Mouse (Mus musculus) left cerebral cortex, postnatal 4 days (tissue): ENCODE results near the gene St5. TPM values are rescaled to one million over a fixed set of nuclear protein-coding genes. Genes with fewer than 3 reads are reported as not detected.
A peak's percentile ranks its signal among the peaks of the same experiment; 100 is the strongest.

Source experiments
- DNase-seq: peaks from one replicate; pipeline ENCODE4 v3.0.0-alpha.2; 2022
- intact Hi-C: fragments of 180-260 bp; cut with DNase I; formaldehyde crosslinking; loops from one replicate; pipeline ENCODE4 v1.15.1; 2025
- total RNA-seq, 2 experiments: library from RNA; stranded (reverse); gene quantifications; 2 replicates each; pipeline ENCODE4 v1.2.3; 2021

Gene St5
- total RNA-seq, 2 experiments from 2014 or later, result 20.7 to 21.5 TPM

DNA sequence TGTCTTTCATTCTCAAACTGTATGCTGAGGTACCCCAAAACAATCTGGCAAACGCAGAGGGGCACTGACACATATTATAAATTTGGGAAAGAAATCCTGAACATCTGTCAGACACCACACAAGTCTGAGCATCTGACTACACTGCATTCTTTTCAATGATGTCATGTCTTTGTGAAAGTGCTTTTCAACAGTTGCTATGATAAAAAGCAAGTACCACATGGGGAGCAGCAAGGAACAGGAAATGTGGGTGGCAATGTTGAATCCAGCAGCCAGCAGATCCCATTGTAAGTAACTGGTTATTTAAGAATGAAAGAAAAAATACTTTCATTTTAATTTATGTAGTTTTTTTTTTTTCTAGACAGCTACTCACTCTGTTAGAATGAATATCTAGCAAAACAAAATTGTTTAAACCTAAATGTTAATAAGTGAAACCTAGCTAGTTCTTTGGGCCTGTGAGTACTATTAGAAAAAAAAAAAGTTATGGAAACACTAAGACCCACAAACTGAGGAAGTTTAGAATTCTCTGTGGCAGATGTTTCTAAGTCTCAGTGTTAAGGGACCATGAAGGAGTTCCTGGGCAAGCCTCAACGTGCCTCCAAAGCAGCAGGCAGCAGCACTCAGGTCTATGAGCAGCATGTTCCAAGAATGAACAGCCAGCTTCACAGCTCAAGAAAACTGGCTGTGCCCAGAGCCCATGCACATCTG lies 124.4 kb downstream of the St5 start:
- DNase-seq, result no peak
- intact Hi-C loops, result no loop called here

DNA sequence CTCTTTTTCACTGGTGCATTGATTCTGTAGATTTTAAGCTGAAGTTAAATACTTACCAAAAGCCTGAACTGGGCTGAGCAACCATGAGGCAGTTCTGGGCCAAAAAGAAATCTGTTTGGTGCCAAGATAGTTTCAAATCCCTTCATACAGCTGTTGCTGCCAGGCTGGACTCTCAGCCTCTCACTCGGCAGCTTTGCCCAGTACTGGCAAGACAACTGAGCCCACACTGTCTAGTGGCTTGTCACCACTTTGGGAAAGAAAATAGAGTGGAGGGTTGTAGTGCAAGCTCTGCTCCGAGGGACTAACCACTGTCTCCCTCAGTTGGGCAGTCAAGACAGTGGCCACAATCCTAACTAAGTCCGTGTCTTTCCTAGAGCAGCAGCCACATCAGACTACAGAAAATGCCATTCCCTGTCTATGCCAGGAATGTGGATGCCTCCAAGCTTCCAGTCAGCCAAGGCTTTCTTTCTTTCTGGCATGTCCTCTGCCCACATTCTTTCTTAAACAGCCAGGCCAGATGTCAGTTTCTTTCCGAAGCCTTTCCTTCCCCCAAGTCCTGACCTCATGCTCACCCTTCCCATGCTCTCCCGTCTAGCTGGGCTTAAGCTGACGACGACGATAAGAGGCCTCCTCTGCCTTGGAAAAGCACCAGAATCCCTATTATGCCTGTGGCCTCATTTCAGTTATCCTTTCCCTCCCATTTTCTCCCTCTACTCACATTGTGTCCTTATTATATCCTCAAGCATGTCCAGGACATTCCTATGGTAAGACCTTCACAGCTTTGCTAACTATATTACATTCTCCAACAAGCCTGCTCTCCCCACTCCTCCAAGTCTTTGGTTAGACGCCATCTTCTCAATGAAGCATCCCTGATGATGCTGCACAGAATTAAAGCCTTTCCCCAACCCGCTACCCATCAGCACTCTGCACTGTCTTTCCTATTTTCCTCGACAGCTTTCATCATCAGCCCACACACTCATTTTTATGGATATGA lies 126.8 kb downstream of the St5 start:
- intact Hi-C loops, result no loop called here
- peak; percentile 56 for DNase-seq

DNA sequence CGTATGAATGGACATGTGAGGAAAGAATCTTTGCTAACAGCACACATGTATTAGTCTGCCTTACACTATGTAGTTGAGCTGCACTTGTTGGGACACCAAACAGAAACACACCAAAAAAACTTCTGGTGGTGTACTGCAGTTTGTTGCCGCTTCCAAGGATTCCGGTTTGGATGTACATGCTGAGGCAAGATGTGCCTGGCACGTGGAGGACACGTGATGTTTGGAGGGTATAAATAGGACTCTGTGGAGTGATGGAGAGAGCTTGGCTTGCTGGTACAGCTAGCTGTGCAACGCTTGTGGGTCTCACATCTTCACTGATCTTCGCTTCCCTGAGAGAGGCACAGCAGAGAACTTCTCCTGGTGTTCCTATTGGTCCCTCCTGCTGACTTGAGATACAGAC lies 129.2 kb downstream of the St5 start:
- DNase-seq, result no peak
- intact Hi-C loops, result no loop called here

DNA sequence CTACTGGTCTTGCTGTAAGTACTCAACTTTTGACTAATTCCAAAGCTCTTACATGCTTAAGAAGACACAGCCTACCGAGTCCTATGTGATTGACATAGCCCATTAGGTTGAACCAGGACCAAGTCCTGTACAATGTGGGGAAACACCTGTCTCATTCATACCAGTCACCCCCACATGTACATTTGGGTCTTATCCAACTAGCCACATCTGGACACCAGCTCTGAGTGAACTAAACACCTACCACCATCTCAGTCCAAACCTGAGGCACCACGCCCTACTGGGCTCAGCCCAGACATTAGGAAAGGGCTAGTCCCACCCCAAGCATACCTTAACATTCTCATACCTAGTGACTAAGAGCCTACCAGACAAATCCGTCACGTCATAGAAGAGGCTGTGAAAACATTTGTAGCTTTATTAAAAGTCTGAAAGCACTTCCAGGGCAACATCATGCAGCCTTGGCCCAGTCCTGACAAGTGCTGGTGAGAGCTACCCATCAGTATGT lies 135.0 kb downstream of the St5 start:
- no peak for DNase-seq
- intact Hi-C loops, result no loop called here

- DNase-seq, result no peak
- intact Hi-C loops, result no loop called here
Measured at GRCm38 (mm10) chr7:109566841-109567768, 136.3 kb downstream of the St5 start.

GRCm38 (mm10) chr7:109566327-109566726 lies 137.1 kb downstream of the St5 start:
- intact Hi-C loops, result no loop called here
- no peak for DNase-seq

GRCm38 (mm10) chr7:109563775-109564362 lies 139.5 kb downstream of the St5 start:
- intact Hi-C loops, result no loop called here
- no peak for DNase-seq

DNA sequence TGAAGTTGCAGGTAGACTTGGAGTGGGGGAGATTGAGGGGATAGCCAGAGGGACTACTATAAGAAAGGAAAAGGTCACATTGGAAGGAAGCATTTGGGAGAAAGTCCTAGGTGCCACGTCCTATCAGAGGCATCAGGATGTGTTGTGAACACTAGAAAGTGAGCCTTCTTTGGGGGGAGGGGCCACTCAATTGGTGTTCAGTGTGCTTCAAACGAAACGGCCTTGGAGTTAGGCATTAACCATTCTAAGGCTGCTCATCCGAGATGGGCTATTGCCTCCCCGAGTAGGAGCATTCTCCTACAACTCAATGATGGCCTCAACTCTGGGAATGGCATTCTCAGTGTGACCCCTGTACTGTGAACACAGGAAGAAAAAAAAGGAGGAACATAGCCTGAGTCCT lies 140.7 kb downstream of the St5 start:
- no peak for DNase-seq
- intact Hi-C loops, result no loop called here

DNA sequence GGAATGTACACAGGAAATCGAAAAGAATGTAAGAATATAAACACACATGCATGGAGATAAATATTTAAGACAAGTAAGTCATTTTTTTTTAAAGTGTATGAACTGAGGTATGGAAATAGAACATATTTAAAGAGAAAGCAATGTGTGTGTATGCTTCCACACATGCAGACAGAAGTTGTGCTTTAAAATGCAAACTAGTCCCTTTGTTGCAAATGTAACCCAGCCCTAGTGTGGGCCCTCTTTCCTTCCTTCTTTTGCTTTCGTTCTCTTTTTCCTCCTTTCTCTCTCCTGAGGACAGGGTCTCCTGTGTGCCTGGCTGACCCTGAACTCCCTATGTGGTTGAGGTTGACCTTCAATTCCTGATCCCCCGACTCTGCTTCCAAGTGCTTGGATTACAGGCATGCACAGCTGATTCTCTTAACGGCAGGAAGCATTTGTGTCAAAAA lies 141.2 kb downstream of the St5 start:
- intact Hi-C loops, result no loop called here
- DNase-seq, result no peak

GRCm38 (mm10) chr7:109561466-109562153 lies 141.8 kb downstream of the St5 start:
- intact Hi-C loops, result no loop called here
- no peak for DNase-seq

GRCm38 (mm10) chr7:109559536-109559935 lies 143.9 kb downstream of the St5 start:
- DNase-seq, result peak; percentile 36
- intact Hi-C loops, result no loop called here

DNA sequence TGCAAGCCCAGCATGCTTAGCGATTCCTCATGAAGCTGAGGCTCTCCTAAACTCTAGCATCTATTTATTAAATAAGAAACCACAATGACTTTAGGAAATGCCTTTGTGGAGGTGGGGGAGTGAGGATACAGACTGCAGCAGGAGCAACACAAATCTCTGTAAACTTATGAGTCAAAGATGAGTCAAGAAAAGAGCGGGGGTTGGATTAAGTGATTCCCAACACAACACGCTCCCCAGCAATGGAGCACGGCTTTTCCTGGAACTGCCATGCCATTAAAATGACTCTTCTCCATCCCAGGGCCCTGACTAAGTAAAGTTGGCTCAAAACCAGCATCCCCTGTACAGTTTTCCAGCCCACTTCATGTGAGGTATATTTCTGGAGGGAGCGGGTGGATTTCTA lies 156.7 kb downstream of the St5 start:
- intact Hi-C loops, result no loop called here
- no peak for DNase-seq

- DNase-seq, result no peak
- intact Hi-C loops, result no loop called here
Measured at GRCm38 (mm10) chr7:109546186-109546585, 157.2 kb downstream of the St5 start.

DNA sequence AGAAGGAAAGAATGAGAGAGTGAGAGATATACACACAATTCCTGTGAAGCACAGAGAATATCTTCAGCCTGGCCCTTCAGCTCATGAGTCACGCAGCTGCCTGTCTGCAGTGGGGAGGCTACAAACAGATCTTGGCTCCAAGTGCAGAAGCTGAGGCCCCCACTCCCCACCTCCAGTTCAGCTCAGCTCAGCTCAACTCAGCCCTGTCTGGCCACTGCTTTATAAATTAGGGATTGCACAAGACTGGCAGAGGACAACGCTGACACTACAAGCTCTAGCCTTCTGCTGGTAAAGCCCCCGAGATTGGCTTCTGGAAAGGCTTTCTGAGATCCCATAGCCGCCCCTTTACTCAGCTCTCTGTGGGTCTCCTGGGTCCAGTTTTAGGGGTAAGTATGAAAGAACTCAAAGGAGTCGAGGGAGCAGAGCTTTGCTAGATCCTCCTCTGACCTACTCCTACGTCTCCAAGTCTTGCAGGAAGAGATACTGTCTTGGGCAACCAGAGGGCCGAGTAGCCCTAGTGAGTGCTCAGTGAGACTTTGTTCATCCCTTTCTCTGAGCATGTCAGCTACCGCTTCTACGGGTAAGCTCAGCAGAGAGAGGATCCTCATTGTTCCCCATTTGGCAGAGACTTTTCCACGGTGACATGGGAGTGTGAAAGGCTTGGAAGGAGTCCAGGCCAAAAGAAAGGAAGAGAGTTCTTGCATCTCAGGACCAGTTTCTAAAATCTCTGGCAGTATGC lies 158.0 kb downstream of the St5 start:
- DNase-seq, result no peak
- intact Hi-C loops, result no loop called here

DNA sequence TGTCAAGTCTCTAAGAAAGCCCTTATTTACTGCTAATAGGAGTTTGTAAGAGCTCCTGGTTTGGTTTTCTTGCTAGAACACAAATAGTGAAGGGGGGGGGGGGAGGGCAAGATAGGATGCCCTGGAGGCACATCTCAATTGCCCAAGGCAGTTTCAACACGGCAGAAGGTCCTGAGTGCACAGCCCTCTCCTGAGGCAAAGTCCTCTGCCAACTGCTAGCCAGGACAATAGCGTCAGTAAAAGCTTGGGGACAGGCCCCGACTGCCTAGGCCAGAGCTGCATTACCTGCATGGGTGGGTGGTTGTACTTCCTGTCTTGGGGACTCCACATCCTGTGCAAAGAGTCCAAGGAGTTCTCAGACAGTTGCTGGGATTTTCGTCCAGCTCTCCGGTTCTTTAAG lies 158.6 kb downstream of the St5 start:
- DNase-seq, result no peak
- intact Hi-C loops, result no loop called here

- intact Hi-C loops, result no loop called here
Measured at GRCm38 (mm10) chr7:109542364-109542628, 161.1 kb downstream of the St5 start.

GRCm38 (mm10) chr7:109541609-109542363 lies 161.6 kb downstream of the St5 start:
- DNase-seq, result no peak
- intact Hi-C loops, result no loop called here

More at GRCm38 (mm10) chr7:109542364-109542628, 161.1 kb downstream of the St5 start:
- DNase-seq, result no peak

DNA sequence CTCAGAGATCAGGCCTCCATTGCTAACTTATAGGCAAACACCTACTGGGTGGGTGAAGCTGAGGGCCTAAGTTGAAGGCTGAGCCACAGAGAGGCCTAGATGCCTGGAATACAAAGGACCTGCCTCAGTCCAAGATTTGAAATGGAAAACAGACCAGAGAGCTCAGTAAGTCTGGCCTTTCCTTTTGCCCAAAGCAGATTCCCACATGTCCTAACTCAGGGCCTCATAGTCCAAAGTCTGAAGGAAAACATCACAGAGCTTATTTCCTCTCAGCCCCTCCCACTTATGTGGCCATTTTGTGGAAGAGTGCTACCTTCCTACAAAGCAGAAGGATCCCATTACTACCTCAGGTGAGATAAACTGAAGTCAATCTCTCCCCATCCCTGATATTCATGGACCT lies 162.5 kb downstream of the St5 start:
- DNase-seq, result no peak
- intact Hi-C loops, result no loop called here
